Mouse (Mus musculus) midbrain, embryonic 16.5 days (tissue): ENCODE data around the gene A930009A15Rik. TPM values are rescaled to one million over a fixed set of nuclear protein-coding genes. Genes with fewer than 3 reads are reported as not detected.

Experiments
- ATAC-seq: fragments of 200-750 bp; cut with Nextera tagmentation; 2 replicates; pipeline ENCODE4 v1.8.0; 2017; ENCODE audit warnings: moderate TSS enrichment
- H3K27ac ChIP-seq: fragments of 300-500 bp; sonication (generic); 2 replicates; pipeline ENCODE4 v1.5.1; 2014; ENCODE audit warnings: mild to moderate bottlenecking, low read length, mixed read lengths
- H3K27me3 ChIP-seq: fragments of 300-500 bp; sonication (generic); 2 replicates; pipeline ENCODE4 v1.6.1; 2014; ENCODE audit warnings: low read depth, low read length, mixed read lengths; ENCODE audit not compliant: control insufficient read depth, insufficient read depth
- H3K36me3 ChIP-seq: fragments of 300-500 bp; sonication (generic); 2 replicates; pipeline ENCODE4 v1.6.1; 2014; ENCODE audit warnings: mild to moderate bottlenecking, low read length, moderate library complexity, mixed read lengths; ENCODE audit not compliant: control insufficient read depth, insufficient read depth
- H3K4me1 ChIP-seq: fragments of 300-500 bp; sonication (generic); 2 replicates; pipeline ENCODE4 v1.6.1; 2014; ENCODE audit warnings: mild to moderate bottlenecking, low read length, mixed read lengths; ENCODE audit not compliant: control insufficient read depth, insufficient read depth
- H3K4me2 ChIP-seq: fragments of 300-500 bp; sonication (generic); 2 replicates; pipeline ENCODE4 v1.6.1; 2014; ENCODE audit warnings: mild to moderate bottlenecking, low read length, mixed read lengths
- H3K4me3 ChIP-seq: fragments of 300-500 bp; sonication (generic); 2 replicates; pipeline ENCODE4 v1.5.1; 2014; ENCODE audit warnings: low read depth, mild to moderate bottlenecking, low read length, moderate library complexity, mixed read lengths
- H3K9ac ChIP-seq: fragments of 300-500 bp; sonication (generic); 2 replicates; pipeline ENCODE4 v1.6.1; 2014; ENCODE audit warnings: low read depth, low read length, mixed read lengths
- H3K9me3 ChIP-seq: fragments of 300-500 bp; sonication (generic); replicated peaks from 2 replicates; pipeline ENCODE4 v1.6.1; 2014; ENCODE audit warnings: mild to moderate bottlenecking, low read length, mixed read lengths; ENCODE audit not compliant: control insufficient read depth, poor library complexity, severe bottlenecking
- WGBS: fragments of 180-500 bp; shearing (Covaris S2); extraction: QIAGEN DNeasy Blood & Tissue Kit; methylation state at CpG from one replicate; pipeline ENCODE4 v1.1.7; 2014; 5-methylcytosine and 5-hydroxymethylcytosine counted together
- polyA plus RNA-seq: library from polyadenylated mRNA; unstranded; fragments of >200 nt; fragmentation: Nextera tagmentation; extraction: Ambion mirVana; gene quantifications from 2 replicates; pipeline ENCODE4 v1.2.1, GENCODE M21; 2015

Gene A930009A15Rik
- polyA plus RNA-seq, 1 experiment from 2014 or later, result 0.43 TPM

GRCm38 (mm10) chr10:115551069-115551468, 18.7 kb upstream of the A930009A15Rik start:
- Histone ChIP-seq H3K27ac (no peak overlapping the region), H3K4me3 (no peak overlapping the region), H3K9me3 (no peaks in the 10 kb centered on the region), H3K4me1 (no peaks in the 10 kb centered on the region), H3K36me3 (no peaks in the 10 kb centered on the region), H3K9ac (no peak overlapping the region), H3K27me3 (no peaks in the 10 kb centered on the region), H3K4me2 (no peak overlapping the region)
- no peak for ATAC-seq
- 84% methylated on average over 3 of the region's 3 CpGs for WGBS

GRCm38 (mm10) chr10:115553352-115554113, 16.3 kb upstream of the A930009A15Rik start:
- ATAC-seq, result no peak
- H3K9ac ChIP-seq, result no peak overlapping the region
- no peaks in the 10 kb centered on the region for H3K27me3 ChIP-seq
- no peak overlapping the region for H3K4me2 ChIP-seq
- no peak overlapping the region for H3K4me3 ChIP-seq
- H3K9me3 ChIP-seq, result no peaks in the 10 kb centered on the region
- no peaks in the 10 kb centered on the region for H3K36me3 ChIP-seq
- 35% methylated on average over 11 of the region's 11 CpGs for WGBS
- H3K4me1 ChIP-seq, result no peaks in the 10 kb centered on the region
- no peak overlapping the region for H3K27ac ChIP-seq

GRCm38 (mm10) chr10:115555191-115555765, 14.5 kb upstream of the A930009A15Rik start:
- Histone ChIP-seq H3K4me1 (no peaks in the 10 kb centered on the region), H3K27ac (no peak overlapping the region), H3K36me3 (no peaks in the 10 kb centered on the region), H3K27me3 (no peaks in the 10 kb centered on the region), H3K9ac (no peak overlapping the region), H3K4me2 (no peak overlapping the region), H3K9me3 (no peaks in the 10 kb centered on the region), H3K4me3 (no peak overlapping the region)
- ATAC-seq, result no peak
- 68% methylated on average over 2 of the region's 2 CpGs for WGBS

- no peaks in the 10 kb centered on the region for H3K9me3 ChIP-seq
- H3K9ac ChIP-seq, result no peak overlapping the region
- no peaks in the 10 kb centered on the region for H3K36me3 ChIP-seq
- no peak overlapping the region for H3K27ac ChIP-seq
- H3K4me1 ChIP-seq, result no peaks in the 10 kb centered on the region
- peak overlapping the region; percentile 7; the same call in 1 of the 2 replicates for H3K4me2 ChIP-seq
- 10% methylated on average over 12 of the region's 12 CpGs for WGBS
- H3K27me3 ChIP-seq, result peaks cover 2% of the 10 kb centered on the region; the same call in 1 of the 2 replicates
- H3K4me3 ChIP-seq, result no peak overlapping the region
- peak; percentile 66; the same call in 1 of the 2 replicates for ATAC-seq
These were observed 13.0 kb upstream of the A930009A15Rik start for GRCm38 (mm10) chr10:115556738-115557242.

GRCm38 (mm10) chr10:115561136-115561880, 8.5 kb upstream of the A930009A15Rik start:
- ATAC-seq, result no peak
- H3K4me2 ChIP-seq, result no peak overlapping the region
- no peaks in the 10 kb centered on the region for H3K9me3 ChIP-seq
- WGBS, result 60% methylated on average over 12 of the region's 12 CpGs
- H3K4me1 ChIP-seq, result no peaks in the 10 kb centered on the region
- H3K4me3 ChIP-seq, result no peak overlapping the region
- H3K9ac ChIP-seq, result no peak overlapping the region
- no peak overlapping the region for H3K27ac ChIP-seq
- H3K27me3 ChIP-seq, result peaks cover 2% of the 10 kb centered on the region; the same call in 1 of the 2 replicates
- no peaks in the 10 kb centered on the region for H3K36me3 ChIP-seq

GRCm38 (mm10) chr10:115562911-115563686, 6.7 kb upstream of the A930009A15Rik start:
- Histone ChIP-seq H3K4me3 (no peak overlapping the region), H3K4me1 (no peaks in the 10 kb centered on the region), H3K27ac (no peak overlapping the region), H3K9me3 (no peaks in the 10 kb centered on the region), H3K4me2 (no peak overlapping the region), H3K27me3 (peaks cover 2% of the 10 kb centered on the region; the same call in 1 of the 2 replicates), H3K36me3 (no peaks in the 10 kb centered on the region), H3K9ac (no peak overlapping the region)
- 90% methylated on average over 4 of the region's 4 CpGs for WGBS
- no peak for ATAC-seq

- H3K4me1 ChIP-seq, result no peaks in the 10 kb centered on the region
- no peaks in the 10 kb centered on the region for H3K36me3 ChIP-seq
- ATAC-seq, result no peak
- 70% methylated on average over 5 of the region's 5 CpGs for WGBS
- H3K27me3 ChIP-seq, result peaks cover 2% of the 10 kb centered on the region; the same call in 1 of the 2 replicates
- H3K27ac ChIP-seq, result no peak overlapping the region
- no peaks in the 10 kb centered on the region for H3K9me3 ChIP-seq
- no peak overlapping the region for H3K4me2 ChIP-seq
- H3K9ac ChIP-seq, result no peak overlapping the region
- H3K4me3 ChIP-seq, result no peak overlapping the region
These were observed 5.8 kb upstream of the A930009A15Rik start for GRCm38 (mm10) chr10:115563961-115564360.

GRCm38 (mm10) chr10:115570577-115570976, 791 bp downstream of the A930009A15Rik start:
- H3K9me3 ChIP-seq, result no peaks in the 10 kb centered on the region
- no peak overlapping the region for H3K4me3 ChIP-seq
- H3K4me1 ChIP-seq, result peaks cover 5% of the 10 kb centered on the region; the same call in 1 of the 2 replicates
- peak overlapping the region; percentile 28; the same call in 1 of the 2 replicates for H3K27ac ChIP-seq
- 28% methylated on average over 2 of the region's 2 CpGs for WGBS
- ATAC-seq, result no peak
- no peaks in the 10 kb centered on the region for H3K36me3 ChIP-seq
- H3K27me3 ChIP-seq, result peaks cover 4% of the 10 kb centered on the region; the same call in 1 of the 2 replicates
- no peak overlapping the region for H3K9ac ChIP-seq
- H3K4me2 ChIP-seq, result no peak overlapping the region
